Mouse (Mus musculus) erythroblast, embryonic 14.5 days (primary cell): ENCODE measurements around the gene Rnf169.

Experiments
- GATA1 ChIP-seq: IDR thresholded peaks from 2 replicates; pipeline ENCODE4 v1.6.1; 2012; ENCODE audit warnings: low read length, inconsistent platforms, mixed read lengths
- TAL1 ChIP-seq: IDR thresholded peaks from 3 replicates; pipeline ENCODE4 v1.6.1; 2012; ENCODE audit warnings: low read length, inconsistent platforms, mixed read lengths

GRCm38 (mm10) chr7:99971926-99972325 lies 8.3 kb downstream of the Rnf169 start:
- TF ChIP-seq TAL1: no peak
- no peak for TF ChIP-seq GATA1
